Mouse (Mus musculus) embryonic fibroblast, embryonic 13.5 days (primary cell): ENCODE results near the gene Mnd1.

Experiments used
- CTCF ChIP-seq: IDR thresholded peaks from 2 replicates; pipeline ENCODE4 v1.5.1; 2011; ENCODE audit warnings: mild to moderate bottlenecking, control low read depth, low read length, moderate library complexity, borderline replicate concordance; ENCODE audit not compliant: insufficient read depth
- POLR2A ChIP-seq: IDR thresholded peaks from 2 replicates; pipeline ENCODE4 v1.6.1; 2011; ENCODE audit warnings: low read depth, mild to moderate bottlenecking, control low read depth, low read length, moderate library complexity

DNA sequence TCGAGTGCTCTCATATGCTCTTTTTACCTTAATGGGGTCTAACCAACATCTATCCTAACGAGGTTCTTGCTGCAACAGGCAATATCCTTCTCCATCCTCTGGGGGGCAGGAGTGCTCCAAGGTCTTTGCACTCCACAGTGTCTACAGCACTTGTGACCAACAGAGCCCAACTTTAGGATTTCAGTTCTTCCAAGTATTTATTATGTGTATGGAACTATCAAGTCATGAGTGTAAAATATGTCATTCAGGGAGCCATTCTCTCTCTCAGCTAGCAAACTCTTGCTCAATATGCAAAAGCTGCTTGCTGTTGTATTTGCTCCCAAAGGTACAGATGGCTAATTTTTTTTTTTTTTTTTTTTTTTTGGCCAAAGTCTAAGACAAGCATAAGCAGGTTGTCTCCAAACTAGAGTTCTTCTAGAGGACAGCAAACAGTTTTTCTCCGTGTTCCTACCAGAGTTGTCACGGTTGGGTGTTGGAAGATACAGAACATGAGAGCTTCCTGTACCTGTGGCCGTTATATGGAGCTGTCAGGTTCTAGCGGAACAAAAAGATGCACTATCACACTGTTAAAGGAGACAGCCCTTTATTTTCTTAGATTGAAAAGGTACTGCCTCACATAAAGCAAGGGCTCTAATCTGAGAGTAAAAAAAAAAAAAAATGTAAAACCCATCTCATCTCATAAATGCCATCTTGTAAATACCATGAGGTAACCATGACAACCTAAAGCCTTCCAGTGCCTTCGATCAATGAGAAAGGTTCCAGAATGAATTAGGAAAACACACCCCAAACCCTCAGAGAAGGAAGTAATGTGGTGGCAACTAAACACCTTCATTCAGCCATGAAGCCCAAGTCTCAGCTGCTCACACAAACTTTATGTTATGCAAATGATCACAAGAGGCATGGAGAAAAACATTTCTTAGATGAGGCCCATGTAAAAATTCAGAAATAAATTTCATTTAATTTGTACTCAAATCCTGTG is 20.0 kb upstream of the Mnd1 start:
- TF ChIP-seq CTCF: peak; percentile 72; the same call in 1 of the 2 replicates
- TF ChIP-seq POLR2A: no peak
